Mouse (Mus musculus): Measurements from ENCODE around the gene Olfr669. TPM values are rescaled to one million over a fixed set of nuclear protein-coding genes. Genes with fewer than 3 reads are reported as not detected.

Gene Olfr669
- polyA plus RNA-seq (2014; fragmentation: Illumina TruSeq; extraction: RNeasy Lipid Tissue Mini Kit (QIAGEN cat#74804); ENCODE audit: low read depth, low replicate concordance): not detected

DNA sequence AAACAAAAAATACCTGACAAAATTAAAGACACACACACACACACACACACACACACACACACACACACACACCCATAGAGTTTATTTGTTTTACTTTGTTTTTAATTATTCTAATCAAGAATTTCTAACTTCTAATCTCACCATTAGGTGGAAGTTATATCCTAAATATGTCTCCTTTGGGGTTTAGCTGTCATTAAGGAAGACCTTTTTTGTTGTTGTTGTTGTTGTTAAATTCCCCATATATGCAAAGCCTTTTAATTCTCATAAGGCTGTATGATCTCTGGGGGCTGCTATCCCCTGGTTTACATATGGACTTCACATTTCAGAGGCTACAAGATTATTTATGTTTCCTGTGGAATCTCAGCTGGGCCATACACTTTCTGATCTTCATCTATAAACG lies at the start of gene Olfr669:
Gene Olfr669, plus strand, starts transcription at position 301 of the 400 bp plus-strand sequence.

DNA sequence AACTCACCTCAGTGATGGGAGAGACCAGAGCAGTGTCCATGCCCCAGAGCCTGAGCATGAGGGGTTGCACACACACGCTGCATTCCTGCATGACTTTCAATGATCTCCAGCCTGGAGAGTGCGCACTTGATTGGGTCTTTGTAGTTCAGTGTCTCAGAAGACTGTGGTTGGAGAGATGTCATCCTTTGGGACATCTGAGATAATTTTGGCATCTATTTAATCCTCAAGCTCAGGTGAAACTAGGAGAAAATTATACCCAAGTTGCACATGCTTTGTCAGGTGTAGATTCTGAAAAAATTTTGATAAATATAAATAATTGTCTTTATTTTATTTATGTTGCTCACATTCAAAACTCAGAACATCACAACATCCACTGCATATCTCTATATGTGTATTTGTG lies 38.2 kb upstream of the Olfr669 start, which contains the start of gene Olfr666:
Gene Olfr666, minus strand, starts transcription at position 101 of the 400 bp plus-strand sequence.

DNA sequence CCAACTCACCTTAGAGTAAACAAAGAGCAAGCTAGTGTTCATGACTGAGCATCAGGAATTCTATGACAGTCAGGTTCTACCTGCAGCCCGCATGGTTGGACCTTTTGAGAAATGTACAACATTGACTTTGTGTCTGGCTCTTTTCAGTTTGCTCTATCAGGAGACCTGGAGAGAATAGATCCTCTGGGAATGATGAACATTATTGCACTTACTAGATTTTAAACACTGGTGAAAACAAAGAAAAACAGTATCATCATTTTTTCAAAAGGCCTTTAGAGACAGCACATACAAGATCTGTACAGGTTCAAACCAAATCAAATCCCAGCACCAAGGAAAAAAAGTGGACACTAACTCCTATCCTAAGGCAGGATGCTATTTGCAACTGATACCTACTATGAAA lies 12.7 kb upstream of the Olfr669 start, which contains the start of gene Olfr667:
Gene Olfr667, minus strand, starts transcription at position 101 of the 400 bp plus-strand sequence.

DNA sequence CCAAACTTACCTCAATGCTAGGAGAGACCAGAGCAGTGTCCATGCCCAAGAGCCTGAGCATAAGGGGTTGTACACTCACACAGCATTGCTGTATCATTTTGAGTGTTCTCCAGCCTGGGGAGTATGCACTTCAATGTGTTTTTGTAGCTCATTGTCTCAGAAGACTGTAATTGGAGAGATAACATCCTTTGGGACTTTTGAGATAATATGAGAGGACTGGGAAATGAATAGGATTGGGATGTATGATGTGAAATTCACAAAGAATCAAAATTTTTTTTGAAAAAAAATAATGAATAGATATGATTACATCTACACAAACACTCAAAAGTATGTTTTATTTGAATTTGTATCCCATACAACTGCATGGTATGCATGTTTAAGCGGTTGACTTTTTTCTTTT lies 6.1 kb upstream of the Olfr669 start, which contains the start of gene Olfr668:
Gene Olfr668, minus strand, starts transcription at position 101 of the 400 bp plus-strand sequence.

DNA sequence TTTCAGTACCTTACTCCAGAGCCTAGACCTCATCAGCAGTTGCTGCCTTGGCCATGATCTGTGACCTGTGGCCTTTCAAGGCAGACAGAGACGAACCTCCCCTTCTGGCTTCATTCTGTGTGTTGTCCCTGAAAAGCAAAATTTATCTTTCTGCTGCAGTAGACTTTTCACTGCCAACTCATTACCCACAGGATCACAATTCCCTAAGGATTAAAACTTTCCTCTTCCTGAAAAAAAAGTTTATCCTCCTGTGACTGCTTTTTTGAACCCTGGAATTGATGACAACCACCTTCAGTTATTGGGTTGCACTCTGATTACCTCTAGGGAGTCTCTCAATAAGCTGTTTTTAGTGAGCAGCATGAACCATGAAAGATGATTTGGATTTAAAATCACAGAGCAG lies 28.5 kb downstream of the Olfr669 start, which contains the start of gene Olfr670:
Gene Olfr670, minus strand, starts transcription at position 101 of the 400 bp plus-strand sequence.

DNA sequence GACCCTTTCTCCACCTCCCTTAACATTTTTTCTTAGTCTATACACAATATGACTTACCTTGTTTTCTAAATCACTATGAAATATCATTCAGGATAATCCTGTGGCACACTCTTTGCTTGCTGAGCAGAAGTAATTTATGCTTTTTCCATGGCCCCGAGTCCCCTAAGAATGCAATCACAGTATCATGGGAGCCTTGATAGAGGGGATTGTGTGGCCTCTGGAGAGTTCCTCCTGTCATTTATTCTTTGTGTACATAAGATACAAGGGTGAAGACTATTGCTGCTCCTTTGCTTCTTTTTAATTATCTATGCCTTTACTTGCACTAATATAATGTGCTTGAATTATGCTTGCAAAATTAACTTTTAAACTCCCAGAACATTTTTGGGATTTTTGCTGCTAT lies 45.0 kb downstream of the Olfr669 start, which contains the start of gene Olfr671:
Gene Olfr671, minus strand, starts transcription at position 101 of the 400 bp plus-strand sequence.

Other genes starting within 250 kb of the Olfr669 start
- gene Olfr661, start 247.7 kb upstream of the Olfr669 start, polyA plus RNA-seq (2014; fragmentation: Illumina TruSeq; extraction: RNeasy Lipid Tissue Mini Kit (QIAGEN cat#74804); ENCODE audit: low read depth, low replicate concordance): not detected
- not detected for gene Usp17le, start 156.8 kb upstream of the Olfr669 start, polyA plus RNA-seq (2014; fragmentation: Illumina TruSeq; extraction: RNeasy Lipid Tissue Mini Kit (QIAGEN cat#74804); ENCODE audit: low read depth, low replicate concordance)
- gene Usp17lb, start 91.6 kb upstream of the Olfr669 start, polyA plus RNA-seq (2014; fragmentation: Illumina TruSeq; extraction: RNeasy Lipid Tissue Mini Kit (QIAGEN cat#74804); ENCODE audit: low read depth, low replicate concordance): not detected
- gene Usp17la, start 77.2 kb upstream of the Olfr669 start, polyA plus RNA-seq (2014; fragmentation: Illumina TruSeq; extraction: RNeasy Lipid Tissue Mini Kit (QIAGEN cat#74804); ENCODE audit: low read depth, low replicate concordance): not detected
- gene Olfr665, start 56.2 kb upstream of the Olfr669 start, polyA plus RNA-seq (2014; fragmentation: Illumina TruSeq; extraction: RNeasy Lipid Tissue Mini Kit (QIAGEN cat#74804); ENCODE audit: low read depth, low replicate concordance): not detected
- not detected for gene Olfr666, start 38.3 kb upstream of the Olfr669 start, polyA plus RNA-seq (2014; fragmentation: Illumina TruSeq; extraction: RNeasy Lipid Tissue Mini Kit (QIAGEN cat#74804); ENCODE audit: low read depth, low replicate concordance)
- gene Olfr667, start 12.8 kb upstream of the Olfr669 start, polyA plus RNA-seq (2014; fragmentation: Illumina TruSeq; extraction: RNeasy Lipid Tissue Mini Kit (QIAGEN cat#74804); ENCODE audit: low read depth, low replicate concordance): not detected
- gene Olfr668, start 6.2 kb upstream of the Olfr669 start, polyA plus RNA-seq (2014; fragmentation: Illumina TruSeq; extraction: RNeasy Lipid Tissue Mini Kit (QIAGEN cat#74804); ENCODE audit: low read depth, low replicate concordance): not detected
- not detected for gene Olfr670, start 28.4 kb downstream of the Olfr669 start, polyA plus RNA-seq (2014; fragmentation: Illumina TruSeq; extraction: RNeasy Lipid Tissue Mini Kit (QIAGEN cat#74804); ENCODE audit: low read depth, low replicate concordance)
- gene Olfr671, start 44.9 kb downstream of the Olfr669 start, polyA plus RNA-seq (2014; fragmentation: Illumina TruSeq; extraction: RNeasy Lipid Tissue Mini Kit (QIAGEN cat#74804); ENCODE audit: low read depth, low replicate concordance): not detected
- not detected for gene Olfr672, start 67.8 kb downstream of the Olfr669 start, polyA plus RNA-seq (2014; fragmentation: Illumina TruSeq; extraction: RNeasy Lipid Tissue Mini Kit (QIAGEN cat#74804); ENCODE audit: low read depth, low replicate concordance)
- gene Olfr675, start 94.2 kb downstream of the Olfr669 start, polyA plus RNA-seq (2014; fragmentation: Illumina TruSeq; extraction: RNeasy Lipid Tissue Mini Kit (QIAGEN cat#74804); ENCODE audit: low read depth, low replicate concordance): not detected
- gene Olfr676, start 98.5 kb downstream of the Olfr669 start, polyA plus RNA-seq (2014; fragmentation: Illumina TruSeq; extraction: RNeasy Lipid Tissue Mini Kit (QIAGEN cat#74804); ENCODE audit: low read depth, low replicate concordance): not detected
- gene Olfr677, start 117.1 kb downstream of the Olfr669 start, polyA plus RNA-seq (2014; fragmentation: Illumina TruSeq; extraction: RNeasy Lipid Tissue Mini Kit (QIAGEN cat#74804); ENCODE audit: low read depth, low replicate concordance): not detected
- not detected for gene Olfr678, start 130.2 kb downstream of the Olfr669 start, polyA plus RNA-seq (2014; fragmentation: Illumina TruSeq; extraction: RNeasy Lipid Tissue Mini Kit (QIAGEN cat#74804); ENCODE audit: low read depth, low replicate concordance)
- not detected for gene Olfr679, start 147.0 kb downstream of the Olfr669 start, polyA plus RNA-seq (2014; fragmentation: Illumina TruSeq; extraction: RNeasy Lipid Tissue Mini Kit (QIAGEN cat#74804); ENCODE audit: low read depth, low replicate concordance)
- not detected for gene Olfr680-ps1, start 158.6 kb downstream of the Olfr669 start, polyA plus RNA-seq (2014; fragmentation: Illumina TruSeq; extraction: RNeasy Lipid Tissue Mini Kit (QIAGEN cat#74804); ENCODE audit: low read depth, low replicate concordance)
- not detected for gene Olfr681, start 182.6 kb downstream of the Olfr669 start, polyA plus RNA-seq (2014; fragmentation: Illumina TruSeq; extraction: RNeasy Lipid Tissue Mini Kit (QIAGEN cat#74804); ENCODE audit: low read depth, low replicate concordance)
- not detected for gene Olfr683, start 212.8 kb downstream of the Olfr669 start, polyA plus RNA-seq (2014; fragmentation: Illumina TruSeq; extraction: RNeasy Lipid Tissue Mini Kit (QIAGEN cat#74804); ENCODE audit: low read depth, low replicate concordance)
- not detected for gene Olfr684, start 229.4 kb downstream of the Olfr669 start, polyA plus RNA-seq (2014; fragmentation: Illumina TruSeq; extraction: RNeasy Lipid Tissue Mini Kit (QIAGEN cat#74804); ENCODE audit: low read depth, low replicate concordance)

All from liver, adult 10 weeks (tissue).